Mouse (Mus musculus): ENCODE data around the gene Zbtb17.

GRCm38 (mm10) chr4:141469343-141469742, 24.9 kb downstream of the Zbtb17 start:
- TF ChIP-seq CTCF (IDR thresholded peaks at IDR 0.05; ENCODE audit: extremely low read depth, insufficient read length, insufficient replicate concordance, low read depth, low read length), result no peak
- TF ChIP-seq POLR2A (IDR thresholded peaks at IDR 0.05; ENCODE audit: low read depth, low read length), result no peak

Measured in small intestine, adult 2 months (tissue).